Mouse (Mus musculus): ENCODE results near the gene Ip6k3.

DNA sequence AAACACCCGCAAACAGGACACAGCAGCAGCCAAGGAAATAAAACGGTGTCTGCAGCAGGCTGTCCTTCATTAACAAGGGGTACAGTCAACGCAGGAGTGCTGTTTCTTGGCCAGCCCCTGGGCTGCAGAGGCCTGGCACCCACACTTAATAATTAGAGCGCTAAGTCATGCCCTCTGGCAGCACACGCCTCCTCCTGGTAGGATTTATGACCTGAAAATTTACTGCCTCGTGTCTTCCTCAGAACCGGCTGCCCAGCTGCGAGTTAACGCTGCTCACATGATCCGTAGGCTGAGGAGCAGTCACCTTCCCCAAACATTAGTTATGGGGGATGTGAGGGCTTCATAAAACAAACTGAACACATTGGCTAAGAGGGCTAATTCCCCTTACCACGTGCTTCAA lies 33.2 kb upstream of the Ip6k3 start:
- TF ChIP-seq CTCF (conservative IDR thresholded peaks at IDR 0.05 in 1 of 2, IDR thresholded peaks at IDR 0.05 in 1 of 2; ENCODE audit: low read depth in 2 of 2, low read length in 2 of 2) (no peak), POLR2A (IDR thresholded peaks at IDR 0.05; ENCODE audit: low read depth, low read length) (no peak), TCF12 (IDR thresholded peaks at IDR 0.05; ENCODE audit: low read depth, low read length) (no peak), CHD2 (IDR thresholded peaks at IDR 0.05; ENCODE audit: low read length) (no peak), NELFE (IDR thresholded peaks at IDR 0.05; ENCODE audit: low read depth, low read length) (no peak), MAX (IDR thresholded peaks at IDR 0.05; ENCODE audit: low read length) (no peak), ELF1 (IDR thresholded peaks at IDR 0.05; ENCODE audit: low read depth, low read length) (no peak), USF1 (IDR thresholded peaks at IDR 0.05; ENCODE audit: low read depth, low read length) (no peak), EP300 (IDR thresholded peaks at IDR 0.05; ENCODE audit: low read length) (no peak), TBP (conservative IDR thresholded peaks at IDR 0.05; ENCODE audit: low read depth, low read length) (no peak), JUND (conservative IDR thresholded peaks at IDR 0.05; ENCODE audit: low read depth, low read length) (no peak), ZC3H11A (IDR thresholded peaks at IDR 0.05; ENCODE audit: low read depth, low read length) (no peak), MAZ (IDR thresholded peaks at IDR 0.05; ENCODE audit: low read depth, low read length) (no peak), ETS1 (conservative IDR thresholded peaks at IDR 0.05; ENCODE audit: low read depth, low read length) (no peak)
